Mouse (Mus musculus) limb, embryonic 14.5 days (tissue): Measurements from ENCODE around the gene F2rl2. TPM values are rescaled to one million over a fixed set of nuclear protein-coding genes. Genes with fewer than 3 reads are reported as not detected.

Experiments
- ATAC-seq: fragments of 200-750 bp; cut with Nextera tagmentation; 2 replicates; pipeline ENCODE4 v1.8.0; 2017; ENCODE audit warnings: low read depth, moderate number of reproducible peaks, moderate TSS enrichment; ENCODE audit not compliant: low FRiP score
- DNase-seq: peaks from one replicate; pipeline ENCODE4 v3.0.0-alpha.2; 2015; ENCODE audit warnings: low spot score
- H3K27ac ChIP-seq: fragments of 300-500 bp; sonication (generic); replicated peaks from 2 replicates; pipeline ENCODE4 v1.5.1; 2014; ENCODE audit warnings: low read depth, mild to moderate bottlenecking, low read length, moderate library complexity, mixed read lengths
- H3K27me3 ChIP-seq: fragments of 300-500 bp; sonication (generic); 2 replicates; pipeline ENCODE4 v1.6.1; 2014; ENCODE audit warnings: low read length, mixed read lengths; ENCODE audit not compliant: control insufficient read depth, insufficient read depth
- H3K36me3 ChIP-seq: fragments of 300-500 bp; sonication (generic); 2 replicates; pipeline ENCODE4 v1.6.1; 2014; ENCODE audit warnings: mild to moderate bottlenecking, low read length, moderate library complexity, mixed read lengths; ENCODE audit not compliant: control insufficient read depth, insufficient read depth
- H3K4me1 ChIP-seq: fragments of 300-500 bp; sonication (generic); 2 replicates; pipeline ENCODE4 v1.6.1; 2014; ENCODE audit warnings: antibody characterized with exemption, low read length, mixed read lengths; ENCODE audit not compliant: control insufficient read depth, insufficient read depth
- H3K4me2 ChIP-seq: fragments of 300-500 bp; sonication (generic); replicated peaks from 2 replicates; pipeline ENCODE4 v1.6.1; 2014; ENCODE audit warnings: low read depth, mild to moderate bottlenecking, low read length, moderate library complexity; ENCODE audit not compliant: severe bottlenecking
- H3K4me3 ChIP-seq: fragments of 300-500 bp; sonication (generic); replicated peaks from 2 replicates; pipeline ENCODE4 v1.5.1; 2014; ENCODE audit warnings: low read length
- H3K9ac ChIP-seq: fragments of 300-500 bp; sonication (generic); 2 replicates; pipeline ENCODE4 v1.6.1; 2014; ENCODE audit warnings: mild to moderate bottlenecking, low read depth, low read length, moderate library complexity; ENCODE audit not compliant: severe bottlenecking
- H3K9me3 ChIP-seq: fragments of 300-500 bp; sonication (generic); 2 replicates; pipeline ENCODE4 v1.6.1; 2016; ENCODE audit warnings: low read length; ENCODE audit not compliant: control insufficient read depth
- POLR2A ChIP-seq: fragments of 200-500 bp; IDR thresholded peaks from 2 replicates; pipeline ENCODE4 v1.8.0; 2012; ENCODE audit warnings: inconsistent platforms, mild to moderate bottlenecking, moderate library complexity, borderline replicate concordance; ENCODE audit not compliant: insufficient read depth, insufficient read length; ENCODE audit errors: extremely low read depth
- WGBS: fragments of 180-500 bp; shearing (Covaris S2); extraction: QIAGEN DNeasy Blood & Tissue Kit; methylation state at CpG from one replicate; pipeline ENCODE4 v1.1.7; 2014; 5-methylcytosine and 5-hydroxymethylcytosine counted together
- polyA plus RNA-seq, 2 experiments: library from polyadenylated mRNA; depleted of rRNA in 1 of 2; stranded (reverse) in 1 of 2; unstranded in 1 of 2; fragments of >200 nt; fragmentation: Nextera tagmentation in 1 of 2; extraction: Ambion mirVana in 1 of 2; gene quantifications; 2 replicates each; pipeline versions ENCODE4 v1.2.1 to v1.2.3; 2012 to 2014

The F2rl2 gene
- polyA plus RNA-seq, 2 experiments, result 0.16 to 0.33 TPM

GRCm38 (mm10) chr13:95655284-95655683 lies 41.4 kb upstream of the F2rl2 start:
- no peak for TF ChIP-seq POLR2A
- WGBS, result 15% methylated on average over 9 of the region's 9 CpGs
- H3K9me3 ChIP-seq, result no peaks in the 10 kb centered on the region
- H3K27me3 ChIP-seq, result no peaks in the 10 kb centered on the region
- H3K9ac ChIP-seq, result no peak overlapping the region
- no peak overlapping the region for H3K4me3 ChIP-seq
- 0 out of 2 replicates have a peak, but pooled peaks have one; percentile 23 for ATAC-seq
- no peak overlapping the region for H3K4me2 ChIP-seq
- no peak overlapping the region for H3K27ac ChIP-seq
- no peaks in the 10 kb centered on the region for H3K4me1 ChIP-seq
- no peak for DNase-seq
- peaks cover 5% of the 10 kb centered on the region; the same call in 1 of the 2 replicates for H3K36me3 ChIP-seq

GRCm38 (mm10) chr13:95657171-95657570 lies 39.5 kb upstream of the F2rl2 start:
- H3K27ac ChIP-seq, result no peak overlapping the region
- no peak overlapping the region for H3K4me2 ChIP-seq
- no peak overlapping the region for H3K9ac ChIP-seq
- DNase-seq, result no peak
- ATAC-seq, result no peak
- H3K36me3 ChIP-seq, result peaks cover 10% of the 10 kb centered on the region; the same call in 1 of the 2 replicates
- no peaks in the 10 kb centered on the region for H3K27me3 ChIP-seq
- no peaks in the 10 kb centered on the region for H3K4me1 ChIP-seq
- WGBS, result 81% methylated on average over 9 of the region's 9 CpGs
- H3K9me3 ChIP-seq, result no peaks in the 10 kb centered on the region
- TF ChIP-seq POLR2A, result no peak
- H3K4me3 ChIP-seq, result no peak overlapping the region

GRCm38 (mm10) chr13:95659432-95659831 lies 37.2 kb upstream of the F2rl2 start:
- no peak for ATAC-seq
- Histone ChIP-seq H3K9ac (no peak overlapping the region), H3K9me3 (no peaks in the 10 kb centered on the region), H3K4me1 (no peaks in the 10 kb centered on the region), H3K27ac (no peak overlapping the region), H3K36me3 (peaks cover 17% of the 10 kb centered on the region; the same call in 1 of the 2 replicates), H3K4me2 (no peak overlapping the region), H3K4me3 (no peak overlapping the region), H3K27me3 (no peaks in the 10 kb centered on the region)
- DNase-seq, result no peak
- WGBS, result 87% methylated on average over 7 of the region's 7 CpGs
- no peak for TF ChIP-seq POLR2A

- ATAC-seq, result no peak
- Histone ChIP-seq H3K9ac (no peak overlapping the region), H3K9me3 (no peaks in the 10 kb centered on the region), H3K4me3 (no peak overlapping the region), H3K36me3 (peaks cover 28% of the 10 kb centered on the region), H3K4me2 (no peak overlapping the region), H3K4me1 (no peaks in the 10 kb centered on the region), H3K27me3 (no peaks in the 10 kb centered on the region), H3K27ac (no peak overlapping the region)
- DNase-seq, result no peak
- 91% methylated on average over 4 of the region's 4 CpGs for WGBS
- TF ChIP-seq POLR2A, result no peak
Observed at GRCm38 (mm10) chr13:95663834-95664233, 32.8 kb upstream of the F2rl2 start.

GRCm38 (mm10) chr13:95665644-95666356 lies 30.9 kb upstream of the F2rl2 start:
- Histone ChIP-seq H3K4me2 (no peak overlapping the region), H3K9ac (no peak overlapping the region), H3K27me3 (no peaks in the 10 kb centered on the region), H3K4me1 (no peaks in the 10 kb centered on the region), H3K27ac (no peak overlapping the region), H3K36me3 (peaks cover 25% of the 10 kb centered on the region), H3K9me3 (no peaks in the 10 kb centered on the region), H3K4me3 (no peak overlapping the region)
- no peak for TF ChIP-seq POLR2A
- DNase-seq, result no peak
- WGBS, result 84% methylated on average over 13 of the region's 13 CpGs
- no peak for ATAC-seq
